Mouse (Mus musculus) liver, postnatal 0 days (tissue): ENCODE results near the gene Gm28047. TPM values are rescaled to one million over a fixed set of nuclear protein-coding genes. Genes with fewer than 3 reads are reported as not detected.

Experiments used
- ATAC-seq: fragments of 200-750 bp; cut with Nextera tagmentation; 2 replicates; pipeline ENCODE4 v1.8.0; 2017; ENCODE audit warnings: mild to moderate bottlenecking, moderate library complexity
- DNase-seq: peaks from one replicate; pipeline ENCODE4 v3.0.0-alpha.2; 2016
- H3K27ac ChIP-seq: fragments of 300-500 bp; sonication (generic); 2 replicates; pipeline ENCODE4 v1.5.1; 2014; ENCODE audit warnings: antibody characterized with exemption, moderate library complexity, mild to moderate bottlenecking, low read depth
- H3K27me3 ChIP-seq: fragments of 300-500 bp; sonication (generic); 2 replicates; pipeline ENCODE4 v1.6.1; 2014; ENCODE audit warnings: low read length, control low read depth, mixed read lengths; ENCODE audit not compliant: insufficient read depth
- H3K36me3 ChIP-seq: fragments of 300-500 bp; sonication (generic); replicated peaks from 2 replicates; pipeline ENCODE4 v1.6.1; 2014; ENCODE audit warnings: mild to moderate bottlenecking, control low read depth, low read length, moderate library complexity, mixed read lengths; ENCODE audit not compliant: insufficient read depth
- H3K4me1 ChIP-seq: fragments of 300-500 bp; sonication (generic); 2 replicates; pipeline ENCODE4 v1.6.1; 2014; ENCODE audit warnings: antibody characterized with exemption, mild to moderate bottlenecking, control low read depth; ENCODE audit not compliant: insufficient read depth
- H3K4me2 ChIP-seq: fragments of 300-500 bp; sonication (generic); 2 replicates; pipeline ENCODE4 v1.6.1; 2014; ENCODE audit warnings: low read depth, mild to moderate bottlenecking, low read length, moderate library complexity, mixed read lengths
- H3K4me3 ChIP-seq: fragments of 300-500 bp; sonication (generic); 2 replicates; pipeline ENCODE4 v1.5.1; 2014; ENCODE audit warnings: low read depth, low read length
- H3K9ac ChIP-seq: fragments of 300-500 bp; sonication (generic); replicated peaks from 2 replicates; pipeline ENCODE4 v1.6.1; 2014; ENCODE audit warnings: mild to moderate bottlenecking, moderate library complexity
- H3K9me3 ChIP-seq: fragments of 300-500 bp; sonication (generic); 2 replicates; pipeline ENCODE4 v1.6.1; 2016; ENCODE audit warnings: mild to moderate bottlenecking, control low read depth, low read length, mixed read lengths
- CTCF ChIP-seq: sonication (generic); IDR thresholded peaks from 2 replicates; pipeline ENCODE4 v1.5.1; 2016; ENCODE audit warnings: antibody characterized with exemption, low read depth
- EP300 ChIP-seq: IDR thresholded peaks from 2 replicates; pipeline ENCODE4 v1.6.1; 2016; ENCODE audit warnings: antibody characterized with exemption, low read depth, mild to moderate bottlenecking
- WGBS: fragments of 180-500 bp; shearing (Covaris S2); extraction: QIAGEN DNeasy Blood & Tissue Kit; methylation state at CpG from one replicate; pipeline ENCODE4 v1.1.7; 2014; ENCODE audit not compliant: insufficient replicate concordance; 5-methylcytosine and 5-hydroxymethylcytosine counted together
- polyA plus RNA-seq: library from polyadenylated mRNA; unstranded; fragments of >200 nt; fragmentation: Nextera tagmentation; extraction: Ambion mirVana; gene quantifications from 2 replicates; pipeline ENCODE4 v1.2.1, GENCODE M21; 2015

Gm28047 gene
- polyA plus RNA-seq, 1 experiment from 2014 or later: not detected

- 0 out of 2 replicates have a peak, but pooled peaks cover 5% of the 10 kb centered on the region for H3K27me3 ChIP-seq
- H3K36me3 ChIP-seq: no peaks in the 10 kb centered on the region
- H3K4me2 ChIP-seq: peak overlapping the region; percentile 100
- H3K9ac ChIP-seq: peak overlapping the region; percentile 88
- 15% methylated on average over 11 of the region's 12 CpGs for WGBS
- peaks cover 21% of the 10 kb centered on the region for H3K4me1 ChIP-seq
- TF ChIP-seq CTCF (no peak), EP300 (no peak)
- ATAC-seq (no peak), DNase-seq (no peak)
- H3K4me3 ChIP-seq: peak overlapping the region; percentile 62
- H3K9me3 ChIP-seq: no peaks in the 10 kb centered on the region
- H3K27ac ChIP-seq: no peak overlapping the region
Measured at GRCm38 (mm10) chr15:102516293-102516692, 108.6 kb downstream of the Gm28047 start.

- 73% methylated on average over 4 of the region's 4 CpGs for WGBS
- Histone ChIP-seq H3K9ac (no peak overlapping the region), H3K4me1 (peaks cover 24% of the 10 kb centered on the region), H3K4me3 (no peak overlapping the region), H3K36me3 (no peaks in the 10 kb centered on the region), H3K4me2 (peak overlapping the region; percentile 100; the same call in 1 of the 2 replicates), H3K9me3 (no peaks in the 10 kb centered on the region), H3K27ac (no peak overlapping the region), H3K27me3 (0 out of 2 replicates have a peak, but pooled peaks cover 5% of the 10 kb centered on the region)
- no peak for ATAC-seq
- DNase-seq: no peak
- TF ChIP-seq CTCF (no peak), EP300 (no peak)
Measured at GRCm38 (mm10) chr15:102515791-102516190, 109.1 kb downstream of the Gm28047 start.

- Histone ChIP-seq H3K9ac (no peak overlapping the region), H3K27ac (no peak overlapping the region), H3K4me2 (no peak overlapping the region), H3K36me3 (no peaks in the 10 kb centered on the region), H3K9me3 (no peaks in the 10 kb centered on the region), H3K4me1 (peaks cover 29% of the 10 kb centered on the region), H3K27me3 (0 out of 2 replicates have a peak, but pooled peaks cover 5% of the 10 kb centered on the region), H3K4me3 (no peak overlapping the region)
- 80% methylated on average over 2 of the region's 2 CpGs for WGBS
- DNase-seq (no peak), ATAC-seq (no peak)
- TF ChIP-seq CTCF: no peak
- TF ChIP-seq EP300: no peak
Measured at GRCm38 (mm10) chr15:102515261-102515660, 109.6 kb downstream of the Gm28047 start.

- Histone ChIP-seq H3K27ac (no peak overlapping the region), H3K9ac (no peak overlapping the region), H3K4me3 (no peak overlapping the region), H3K4me2 (no peak overlapping the region), H3K36me3 (no peaks in the 10 kb centered on the region), H3K4me1 (peaks cover 25% of the 10 kb centered on the region), H3K9me3 (no peaks in the 10 kb centered on the region), H3K27me3 (0 out of 2 replicates have a peak, but pooled peaks cover 5% of the 10 kb centered on the region)
- WGBS: 62% methylated on average over 3 of the region's 3 CpGs
- ATAC-seq (no peak), DNase-seq (no peak)
- TF ChIP-seq CTCF (no peak), EP300 (no peak)
Measured at GRCm38 (mm10) chr15:102513004-102513403, 111.9 kb downstream of the Gm28047 start.

GRCm38 (mm10) chr15:102512471-102512870 lies 112.4 kb downstream of the Gm28047 start:
- Histone ChIP-seq H3K36me3 (no peaks in the 10 kb centered on the region), H3K27me3 (0 out of 2 replicates have a peak, but pooled peaks cover 5% of the 10 kb centered on the region), H3K9ac (no peak overlapping the region), H3K4me1 (peaks cover 23% of the 10 kb centered on the region), H3K4me3 (no peak overlapping the region), H3K9me3 (no peaks in the 10 kb centered on the region), H3K4me2 (no peak overlapping the region), H3K27ac (no peak overlapping the region)
- no peak for ATAC-seq
- DNase-seq: no peak
- TF ChIP-seq EP300 (no peak), CTCF (no peak)

- H3K9me3 ChIP-seq: no peaks in the 10 kb centered on the region
- TF ChIP-seq EP300 (no peak), CTCF (no peak)
- no peak overlapping the region for H3K4me3 ChIP-seq
- H3K36me3 ChIP-seq: no peaks in the 10 kb centered on the region
- H3K4me1 ChIP-seq: peaks cover 21% of the 10 kb centered on the region
- no peak overlapping the region for H3K9ac ChIP-seq
- H3K27ac ChIP-seq: no peak overlapping the region
- WGBS: 65% methylated on average over 5 of the region's 5 CpGs
- 0 out of 2 replicates have a peak, but pooled peaks cover 5% of the 10 kb centered on the region for H3K27me3 ChIP-seq
- ATAC-seq (no peak), DNase-seq (no peak)
- H3K4me2 ChIP-seq: no peak overlapping the region
Measured at GRCm38 (mm10) chr15:102512010-102512409, 112.9 kb downstream of the Gm28047 start.
